Mouse (Mus musculus) hindbrain, embryonic 12.5 days (tissue): ENCODE measurements around the gene Polr1a. TPM values are rescaled to one million over a fixed set of nuclear protein-coding genes. Genes with fewer than 3 reads are reported as not detected.

ENCODE experiments used
- ATAC-seq: fragments of 200-750 bp; cut with Nextera tagmentation; 2 replicates; pipeline ENCODE4 v1.8.0; 2017; ENCODE audit warnings: moderate TSS enrichment; ENCODE audit not compliant: low FRiP score
- H3K27ac ChIP-seq: fragments of 300-500 bp; sonication (generic); 2 replicates; pipeline ENCODE4 v1.5.1; 2016; ENCODE audit warnings: mild to moderate bottlenecking
- H3K27me3 ChIP-seq: fragments of 300-500 bp; sonication (generic); 2 replicates; pipeline ENCODE4 v1.6.1; 2016; ENCODE audit warnings: mild to moderate bottlenecking
- H3K36me3 ChIP-seq: fragments of 300-500 bp; sonication (generic); 2 replicates; pipeline ENCODE4 v1.6.1; 2016; ENCODE audit warnings: mild to moderate bottlenecking
- H3K4me1 ChIP-seq: fragments of 300-500 bp; sonication (generic); 2 replicates; pipeline ENCODE4 v1.6.1; 2016
- H3K4me2 ChIP-seq: fragments of 300-500 bp; sonication (generic); replicated peaks from 2 replicates; pipeline ENCODE4 v1.6.1; 2016; ENCODE audit warnings: mild to moderate bottlenecking
- H3K4me3 ChIP-seq: fragments of 300-500 bp; sonication (generic); 2 replicates; pipeline ENCODE4 v1.5.1; 2016; ENCODE audit warnings: mild to moderate bottlenecking
- H3K9ac ChIP-seq: fragments of 300-500 bp; sonication (generic); 2 replicates; pipeline ENCODE4 v1.6.1; 2016; ENCODE audit warnings: mild to moderate bottlenecking, moderate library complexity
- H3K9me3 ChIP-seq: fragments of 300-500 bp; sonication (generic); replicated peaks from 2 replicates; pipeline ENCODE4 v1.6.1; 2016; ENCODE audit warnings: mild to moderate bottlenecking
- WGBS: fragments of 180-500 bp; shearing (Covaris S2); methylation state at CpG from one replicate; pipeline ENCODE4 v1.1.7; 2016; 5-methylcytosine and 5-hydroxymethylcytosine counted together
- polyA plus RNA-seq: library from polyadenylated mRNA; unstranded; fragments of >200 nt; fragmentation: Nextera tagmentation; extraction: Ambion mirVana; gene quantifications from 2 replicates; pipeline ENCODE4 v1.2.1, GENCODE M21; 2016

Gene Polr1a
- polyA plus RNA-seq, 1 experiment from 2014 or later: 32.5 TPM

GRCm38 (mm10) chr6:72009454-72009853, 100.6 kb downstream of the Polr1a start:
- Histone ChIP-seq H3K4me3 (no peak overlapping the region), H3K9me3 (no peaks in the 10 kb centered on the region), H3K4me2 (no peak overlapping the region), H3K9ac (no peak overlapping the region), H3K4me1 (no peaks in the 10 kb centered on the region), H3K27me3 (no peaks in the 10 kb centered on the region), H3K36me3 (no peaks in the 10 kb centered on the region), H3K27ac (no peak overlapping the region)
- no peak for ATAC-seq
- WGBS: 85% methylated on average over 1 of the region's 1 CpGs

- no peaks in the 10 kb centered on the region for H3K9me3 ChIP-seq
- WGBS: 64% methylated on average over 4 of the region's 4 CpGs
- no peaks in the 10 kb centered on the region for H3K36me3 ChIP-seq
These were observed 105.2 kb downstream of the Polr1a start for GRCm38 (mm10) chr6:72014033-72014432.

GRCm38 (mm10) chr6:72018052-72018451, 109.2 kb downstream of the Polr1a start:
- no peak overlapping the region for H3K4me3 ChIP-seq
- H3K27ac ChIP-seq: no peak overlapping the region
- ATAC-seq: no peak
- WGBS: 83% methylated on average over 6 of the region's 6 CpGs
- H3K36me3 ChIP-seq: no peaks in the 10 kb centered on the region
- H3K9ac ChIP-seq: no peak overlapping the region
- H3K9me3 ChIP-seq: no peaks in the 10 kb centered on the region
- no peaks in the 10 kb centered on the region for H3K27me3 ChIP-seq
- no peak overlapping the region for H3K4me2 ChIP-seq
- H3K4me1 ChIP-seq: no peaks in the 10 kb centered on the region

More at GRCm38 (mm10) chr6:72014033-72014432, 105.2 kb downstream of the Polr1a start:
- Histone ChIP-seq H3K27me3 (no peaks in the 10 kb centered on the region), H3K4me3 (no peak overlapping the region), H3K4me2 (no peak overlapping the region), H3K9ac (no peak overlapping the region), H3K4me1 (no peaks in the 10 kb centered on the region), H3K27ac (no peak overlapping the region)
- no peak for ATAC-seq

GRCm38 (mm10) chr6:72025497-72025896, 116.6 kb downstream of the Polr1a start:
- Histone ChIP-seq H3K9ac (no peak overlapping the region), H3K9me3 (no peaks in the 10 kb centered on the region), H3K4me2 (no peak overlapping the region), H3K4me1 (no peaks in the 10 kb centered on the region), H3K36me3 (no peaks in the 10 kb centered on the region), H3K27me3 (no peaks in the 10 kb centered on the region), H3K27ac (no peak overlapping the region), H3K4me3 (no peak overlapping the region)
- no peak for ATAC-seq

GRCm38 (mm10) chr6:72028079-72028478, 119.2 kb downstream of the Polr1a start:
- H3K4me1 ChIP-seq: no peaks in the 10 kb centered on the region
- no peak overlapping the region for H3K9ac ChIP-seq
- no peak overlapping the region for H3K4me3 ChIP-seq
- H3K4me2 ChIP-seq: no peak overlapping the region
- ATAC-seq: no peak
- H3K27me3 ChIP-seq: no peaks in the 10 kb centered on the region
- no peaks in the 10 kb centered on the region for H3K9me3 ChIP-seq
- H3K27ac ChIP-seq: no peak overlapping the region
- H3K36me3 ChIP-seq: no peaks in the 10 kb centered on the region
- WGBS: 93% methylated on average over 1 of the region's 1 CpGs

GRCm38 (mm10) chr6:72029674-72030073, 120.8 kb downstream of the Polr1a start:
- Histone ChIP-seq H3K4me1 (no peaks in the 10 kb centered on the region), H3K27ac (no peak overlapping the region), H3K9ac (no peak overlapping the region), H3K36me3 (no peaks in the 10 kb centered on the region), H3K9me3 (no peaks in the 10 kb centered on the region), H3K27me3 (no peaks in the 10 kb centered on the region), H3K4me3 (no peak overlapping the region), H3K4me2 (no peak overlapping the region)
- WGBS: 89% methylated on average over 6 of the region's 6 CpGs
- no peak for ATAC-seq

Other genes with a start within 250 kb of the Polr1a start
- 122 and 126 TPM in 2 replicates for gene Reep1, start 201.5 kb upstream of the Polr1a start, polyA plus RNA-seq
- 41.9 and 47.1 TPM in 2 replicates for gene Mrpl35, start 82.1 kb upstream of the Polr1a start, polyA plus RNA-seq
- 153 and 160 TPM in 2 replicates for gene Immt, start 77.7 kb upstream of the Polr1a start, polyA plus RNA-seq
- gene Ptcd3, start 303 bp upstream of the Polr1a start, polyA plus RNA-seq: 102 and 108 TPM in 2 replicates
- gene St3gal5, start 188.5 kb downstream of the Polr1a start, polyA plus RNA-seq: 47.1 and 53.6 TPM in 2 replicates